Mouse (Mus musculus): ENCODE results near the gene Foxp1. TPM values are rescaled to one million over a fixed set of nuclear protein-coding genes. Genes with fewer than 3 reads are reported as not detected.

The Foxp1 gene
- total RNA-seq, 2 experiments from 2014 or later, result 69.8 to 75.1 TPM

- DNase-seq (ENCODE audit: low spot score in 2 of 2), result no peak
Observed at GRCm38 (mm10) chr6:99265173-99265572, 257.3 kb downstream of the Foxp1 start.

GRCm38 (mm10) chr6:99264192-99265093 is 258.1 kb downstream of the Foxp1 start:
- DNase-seq (ENCODE audit: low spot score in 2 of 2), result no peak

GRCm38 (mm10) chr6:99263886-99264185 is 258.7 kb downstream of the Foxp1 start:
- DNase-seq (ENCODE audit: low spot score in 2 of 2), result no peak

- DNase-seq (ENCODE audit: low spot score in 2 of 2), result no peak
Observed at GRCm38 (mm10) chr6:99263061-99263885, 259.2 kb downstream of the Foxp1 start.

- no peak for DNase-seq (ENCODE audit: low spot score in 2 of 2)
Observed at GRCm38 (mm10) chr6:99261737-99262130, 260.8 kb downstream of the Foxp1 start.

- DNase-seq (ENCODE audit: low spot score in 2 of 2), result no peak
Observed at GRCm38 (mm10) chr6:99260941-99261736, 261.4 kb downstream of the Foxp1 start.

GRCm38 (mm10) chr6:99258346-99258745 is 264.2 kb downstream of the Foxp1 start:
- no peak for DNase-seq (ENCODE audit: low spot score in 2 of 2)

- DNase-seq (ENCODE audit: low spot score in 2 of 2), result no peak
Observed at GRCm38 (mm10) chr6:99257676-99258075, 264.8 kb downstream of the Foxp1 start.

- DNase-seq (ENCODE audit: low spot score in 2 of 2), result no peak
Observed at GRCm38 (mm10) chr6:99253331-99253730, 269.2 kb downstream of the Foxp1 start.

GRCm38 (mm10) chr6:99252816-99253215 is 269.7 kb downstream of the Foxp1 start:
- no peak for DNase-seq (ENCODE audit: low spot score in 2 of 2)

GRCm38 (mm10) chr6:99251924-99252323 is 270.6 kb downstream of the Foxp1 start:
- no peak for DNase-seq (ENCODE audit: low spot score in 2 of 2)

GRCm38 (mm10) chr6:99251222-99251621 is 271.3 kb downstream of the Foxp1 start:
- DNase-seq (ENCODE audit: low spot score in 2 of 2), result no peak

GRCm38 (mm10) chr6:99249496-99250030 is 273.0 kb downstream of the Foxp1 start:
- DNase-seq (ENCODE audit: low spot score in 2 of 2), result no peak

- DNase-seq (ENCODE audit: low spot score in 2 of 2), result no peak
Observed at GRCm38 (mm10) chr6:99248396-99248795, 274.1 kb downstream of the Foxp1 start.

- DNase-seq (ENCODE audit: low spot score in 2 of 2), result no peak
Observed at GRCm38 (mm10) chr6:99241625-99242395, 280.7 kb downstream of the Foxp1 start.

- DNase-seq (ENCODE audit: low spot score in 2 of 2), result no peak
Observed at GRCm38 (mm10) chr6:99240764-99241163, 281.8 kb downstream of the Foxp1 start.

GRCm38 (mm10) chr6:99235588-99235987 is 286.9 kb downstream of the Foxp1 start:
- DNase-seq (ENCODE audit: low spot score in 2 of 2), result no peak

GRCm38 (mm10) chr6:99233411-99233810 is 289.1 kb downstream of the Foxp1 start:
- DNase-seq (ENCODE audit: low spot score in 2 of 2), result no peak

- no peak for DNase-seq (ENCODE audit: low spot score in 2 of 2)
Observed at GRCm38 (mm10) chr6:99228336-99228870, 294.1 kb downstream of the Foxp1 start.

- no peak for DNase-seq (ENCODE audit: low spot score in 2 of 2)
Observed at GRCm38 (mm10) chr6:99221147-99221546, 301.4 kb downstream of the Foxp1 start.

Data from adrenal gland, postnatal 4 days (tissue).